Mouse (Mus musculus): Measurements from ENCODE around the gene Slc41a3.

Slc41a3 gene

DNA sequence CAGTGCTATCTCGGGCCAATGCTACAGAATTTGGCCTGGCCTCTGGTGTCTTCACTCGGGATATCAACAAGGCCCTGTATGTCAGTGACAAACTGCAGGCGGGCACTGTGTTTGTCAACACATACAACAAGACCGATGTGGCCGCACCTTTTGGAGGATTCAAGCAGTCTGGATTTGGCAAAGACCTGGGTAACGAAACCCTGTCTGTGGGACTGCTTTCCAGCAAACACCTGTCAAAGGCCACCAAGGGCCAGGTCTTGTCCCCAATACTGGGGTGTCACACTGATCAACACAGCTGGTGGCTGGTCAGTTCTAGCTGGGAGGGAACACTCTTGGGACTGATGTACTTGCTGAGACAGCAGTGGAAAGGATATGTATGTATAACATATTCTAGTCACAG is 6.3 kb upstream of the Slc41a3 start:
- no peak for DNase-seq

DNA sequence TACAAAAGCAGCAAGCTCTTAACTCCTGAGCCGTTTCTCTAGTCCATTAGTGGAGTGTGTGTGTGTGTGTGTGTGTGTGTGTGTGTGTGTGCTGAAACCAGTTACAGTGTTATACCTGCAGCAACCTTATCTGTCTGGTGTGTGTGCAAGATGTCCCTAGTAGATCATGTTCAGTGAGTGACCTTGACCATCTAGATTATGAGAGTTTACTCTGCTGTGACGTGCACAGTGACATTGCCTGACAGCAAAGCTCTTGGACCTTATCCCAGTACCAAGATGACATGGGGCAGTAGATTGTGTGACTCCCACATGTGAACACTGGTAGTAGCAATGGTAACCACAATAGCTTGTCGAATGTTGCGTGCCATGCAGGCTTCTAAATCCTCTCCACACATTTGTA is 4.2 kb upstream of the Slc41a3 start:
- no peak for DNase-seq

DNA sequence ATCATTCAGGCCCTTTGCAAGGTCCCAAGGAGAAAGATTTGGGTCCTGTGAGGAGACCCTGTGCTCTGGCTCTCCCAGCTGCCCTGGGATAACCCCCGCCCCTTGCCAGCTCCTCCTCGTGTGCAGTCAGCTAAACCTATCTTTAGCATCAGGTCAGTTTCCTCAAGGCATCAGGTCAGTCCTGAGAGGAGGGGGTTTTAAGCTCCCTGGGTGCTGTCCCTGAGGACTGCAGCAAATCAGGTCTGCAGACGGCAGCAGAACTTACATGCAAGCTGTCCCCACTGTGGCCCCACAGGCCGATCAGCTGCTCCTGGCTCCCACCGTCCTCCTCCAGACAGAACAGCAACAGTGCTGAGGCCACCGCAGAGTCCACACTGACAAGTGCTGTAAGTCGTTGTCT is 2.8 kb upstream of the Slc41a3 start:
- DNase-seq: no peak

DNA sequence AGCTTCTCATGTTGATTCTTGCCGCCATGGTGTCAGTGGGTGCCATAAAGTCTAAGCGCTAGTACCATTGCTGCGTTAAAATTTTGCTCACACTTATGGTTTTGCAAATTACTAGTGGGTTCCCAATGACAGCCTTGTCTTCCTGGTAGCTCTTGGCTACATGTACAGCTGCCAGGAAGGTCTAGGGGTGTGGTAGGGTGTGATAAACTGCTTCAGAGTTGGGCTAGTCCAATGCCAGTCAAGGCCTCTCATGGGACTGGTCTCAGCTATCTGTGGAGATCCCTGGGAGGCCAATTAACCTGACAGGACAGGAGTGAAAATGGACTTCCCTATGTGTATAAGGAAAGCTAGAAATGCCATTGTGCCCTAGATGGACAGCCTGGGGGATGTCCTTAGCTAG is 2.2 kb upstream of the Slc41a3 start:
- DNase-seq: no peak

DNA sequence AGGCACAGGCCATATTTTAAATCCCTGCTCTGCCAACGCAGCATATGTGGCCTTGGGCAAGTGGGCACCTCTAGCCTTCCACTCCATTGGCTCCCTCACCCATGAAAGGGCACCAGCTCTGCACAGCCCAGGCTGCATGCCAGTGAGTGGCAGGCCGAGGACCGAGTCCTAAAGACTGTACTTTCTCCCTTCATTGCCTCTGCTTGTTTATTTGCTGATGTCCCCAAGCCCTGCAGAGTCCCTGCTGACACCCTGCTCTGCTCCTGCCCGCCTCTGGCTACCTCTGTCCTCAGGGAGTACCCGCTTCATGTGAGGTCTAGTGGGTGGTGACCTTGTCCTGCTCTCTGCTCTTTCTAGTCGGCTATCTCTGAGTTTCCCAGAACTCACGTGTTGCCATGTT is 1.4 kb upstream of the Slc41a3 start:
- DNase-seq: no peak

DNA sequence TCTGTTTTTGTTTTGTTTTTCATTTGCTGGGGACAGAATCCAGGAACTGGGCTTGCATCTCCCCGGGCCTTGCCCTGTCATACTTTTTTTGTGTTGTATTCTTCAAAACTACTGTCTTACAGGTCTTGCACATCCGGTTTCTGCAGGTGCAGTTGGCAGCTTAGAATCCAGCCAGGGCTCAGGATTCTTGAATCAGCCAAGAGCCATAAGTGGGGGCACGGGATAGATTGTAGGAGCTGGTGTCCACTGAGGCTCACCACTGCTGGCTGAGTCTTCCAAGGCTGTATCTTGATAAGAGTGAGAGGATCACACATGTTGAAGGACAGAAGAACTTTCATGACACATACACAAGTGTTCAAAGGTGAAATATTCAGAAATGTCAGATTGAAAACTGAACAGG is 395 bp upstream of the Slc41a3 start:
- no peak for DNase-seq

DNA sequence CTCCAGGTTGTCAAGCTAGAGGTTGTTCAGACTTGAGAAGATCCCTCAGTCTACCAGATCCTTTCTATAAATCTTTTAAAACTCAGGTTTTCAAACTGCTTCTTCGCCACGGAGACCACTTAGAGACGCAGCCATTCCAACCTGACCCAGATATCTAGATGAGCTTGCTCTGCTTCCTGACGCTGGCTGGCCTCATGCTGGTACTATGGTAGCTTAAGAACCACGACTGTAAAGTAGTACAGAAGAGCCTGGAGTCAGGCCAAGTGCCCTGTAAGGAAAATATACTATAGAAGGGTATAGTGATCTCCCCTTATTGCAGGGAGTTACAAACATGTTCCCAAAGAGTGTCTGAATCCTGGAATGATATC is 757 bp downstream of the Slc41a3 start:
- DNase-seq: no peak

DNA sequence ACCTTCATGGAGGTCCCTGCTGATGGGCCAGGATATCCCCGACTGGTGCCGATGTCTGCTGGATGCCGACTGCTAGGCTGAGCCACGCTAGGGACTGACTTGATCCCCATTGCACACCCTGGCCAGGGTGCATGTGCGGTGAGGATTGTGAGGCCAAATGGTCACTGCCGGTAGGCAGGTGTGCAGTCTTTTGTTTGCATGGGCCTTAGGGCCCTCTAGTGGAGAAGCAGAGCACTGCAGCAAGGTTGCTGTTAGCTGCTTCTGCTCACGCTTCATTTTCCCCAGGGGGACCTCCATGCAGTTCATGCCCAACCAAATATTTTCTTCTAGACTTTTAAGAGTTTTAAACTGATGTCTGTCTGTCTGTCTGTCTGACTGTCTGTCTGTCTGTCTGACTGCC is 2.0 kb downstream of the Slc41a3 start:
- DNase-seq: peak; percentile 77 to 78

DNA sequence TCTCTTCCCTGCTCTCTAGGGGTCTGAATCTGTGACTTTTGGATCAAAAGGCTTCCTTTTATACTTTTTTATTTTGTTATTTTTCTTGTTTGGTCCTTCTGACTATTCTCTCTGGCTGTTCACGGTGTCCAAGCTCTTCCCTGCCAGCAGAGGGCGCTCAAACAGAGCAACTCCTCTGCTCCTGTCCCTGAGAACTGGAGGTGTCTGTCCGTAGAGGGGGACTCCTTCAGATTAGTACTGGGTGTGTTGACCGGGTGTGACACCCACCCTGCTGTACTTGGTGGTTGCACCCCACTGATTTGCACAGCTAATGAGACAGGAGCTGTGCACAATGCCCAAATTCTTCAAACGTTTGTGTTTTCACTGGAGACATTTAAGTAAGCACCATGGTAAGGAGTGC is 2.7 kb downstream of the Slc41a3 start:
- peak; percentile 76 to 77 for DNase-seq

DNA sequence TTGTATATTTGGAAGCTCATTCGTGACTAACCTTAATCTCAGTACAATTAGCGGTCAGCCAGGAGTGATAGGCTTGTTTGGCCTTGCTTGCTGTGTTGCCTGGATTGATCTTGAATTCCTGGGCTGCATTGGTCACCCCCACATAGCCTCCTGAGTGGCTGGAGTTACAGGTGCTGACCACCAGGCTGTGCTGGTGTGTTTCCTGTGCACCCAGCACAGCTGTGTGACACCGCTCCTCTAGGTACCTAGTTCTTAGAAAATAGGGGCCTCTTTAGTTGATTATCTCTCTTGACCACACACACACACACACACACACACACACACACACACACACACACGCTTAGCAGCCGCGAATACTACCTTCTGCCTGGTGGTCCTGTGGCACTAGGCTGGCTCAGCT is 3.7 kb downstream of the Slc41a3 start:
- DNase-seq: peak; percentile 17 to 33

DNA sequence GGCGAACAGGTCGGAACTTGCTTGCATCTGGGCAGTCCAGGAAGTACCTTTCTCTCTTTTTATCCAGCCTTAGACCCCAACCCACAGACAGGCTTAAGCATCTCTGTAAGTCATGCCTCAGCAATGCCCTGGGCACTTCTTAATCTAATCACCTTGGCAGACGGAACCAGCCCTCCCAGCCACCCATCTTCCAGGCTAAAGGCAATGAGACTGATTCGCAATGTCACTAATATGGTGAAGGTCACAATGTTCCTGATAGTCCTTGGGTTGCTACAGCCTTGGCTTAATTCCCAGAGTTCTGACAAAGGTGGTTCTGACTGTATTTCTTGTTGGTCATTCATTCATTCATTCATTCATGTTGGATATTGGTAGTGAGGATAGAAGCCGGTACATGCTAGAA is 5.7 kb downstream of the Slc41a3 start:
- DNase-seq: no peak

DNA sequence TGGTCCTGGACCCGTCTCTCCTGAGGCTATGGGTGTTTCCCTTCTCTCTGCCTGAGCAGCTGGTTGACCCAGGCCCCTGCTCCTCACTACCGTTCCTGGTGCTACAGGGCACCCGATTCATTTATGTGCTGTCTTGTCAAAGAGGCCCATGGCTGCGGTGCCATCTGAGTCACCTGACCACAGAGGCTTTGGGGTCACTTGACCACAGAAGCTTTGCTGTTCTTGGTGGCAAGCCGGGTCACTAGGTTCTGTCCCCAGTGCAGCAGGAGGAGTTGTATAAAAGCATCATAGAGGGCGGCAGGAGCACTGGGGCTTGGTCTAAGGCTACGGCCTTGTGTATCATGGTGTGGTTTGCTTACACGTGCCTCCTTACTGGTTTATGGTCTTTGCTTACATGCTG is 8.8 kb downstream of the Slc41a3 start:
- no peak for DNase-seq

DNA sequence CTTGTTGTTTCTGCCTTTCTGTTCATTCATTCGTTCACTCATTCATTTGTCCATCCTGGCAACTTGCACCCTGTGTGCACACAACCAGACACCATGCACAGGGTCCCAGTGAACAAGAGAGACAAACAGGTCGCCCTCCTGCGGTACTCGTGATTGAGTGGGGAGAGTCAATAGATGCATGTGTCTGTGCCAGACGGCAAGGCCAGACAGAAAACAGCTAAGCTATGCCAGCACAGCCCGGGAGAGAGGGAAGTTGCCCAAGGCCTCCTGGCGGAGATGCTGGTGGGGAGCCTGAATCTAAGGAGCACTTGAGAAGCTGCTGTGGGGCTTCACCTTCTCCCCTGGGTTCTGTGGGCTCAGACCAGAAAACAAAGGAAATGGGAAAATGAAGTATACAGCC is 10.8 kb downstream of the Slc41a3 start:
- no peak for DNase-seq

DNA sequence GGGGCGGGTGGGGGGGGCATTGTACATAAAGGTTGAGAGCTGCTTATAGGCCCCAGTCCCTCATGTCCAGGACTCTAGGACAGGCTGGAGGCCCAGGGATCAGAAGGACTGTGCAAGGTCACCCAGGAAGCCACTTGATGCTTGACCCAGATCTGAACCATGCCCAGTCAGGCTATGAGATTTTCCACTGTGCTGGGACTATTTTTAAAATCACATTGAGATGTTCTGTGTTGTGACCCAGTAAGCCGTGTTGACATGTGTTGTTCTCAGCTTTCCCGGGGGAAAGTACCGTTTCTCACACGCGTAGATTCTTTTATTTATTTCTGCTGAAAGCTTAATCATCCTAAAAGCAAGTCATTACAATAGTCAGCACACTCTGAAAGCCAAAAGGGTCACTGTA is 11.5 kb downstream of the Slc41a3 start:
- no peak for DNase-seq

DNA sequence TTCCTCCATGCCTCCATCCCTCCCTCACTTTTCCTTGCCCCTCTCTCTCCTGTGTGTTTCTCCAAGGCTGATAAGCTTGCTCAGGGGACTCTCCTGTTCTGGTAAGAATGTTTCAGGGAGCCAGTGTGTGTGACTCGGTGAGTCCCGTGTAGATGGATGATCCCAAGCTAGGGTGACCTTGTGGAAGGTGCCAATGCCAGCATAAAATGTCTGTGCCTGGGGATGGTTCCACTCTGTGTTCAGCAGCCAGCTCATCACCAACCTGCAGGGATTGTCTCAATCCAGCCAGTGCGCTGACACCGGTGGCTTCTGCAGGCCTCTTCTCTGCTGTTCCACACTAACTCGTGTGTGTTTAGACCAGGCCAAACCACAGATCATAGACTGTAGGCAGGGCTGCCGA is 12.0 kb downstream of the Slc41a3 start:
- DNase-seq: no peak

DNA sequence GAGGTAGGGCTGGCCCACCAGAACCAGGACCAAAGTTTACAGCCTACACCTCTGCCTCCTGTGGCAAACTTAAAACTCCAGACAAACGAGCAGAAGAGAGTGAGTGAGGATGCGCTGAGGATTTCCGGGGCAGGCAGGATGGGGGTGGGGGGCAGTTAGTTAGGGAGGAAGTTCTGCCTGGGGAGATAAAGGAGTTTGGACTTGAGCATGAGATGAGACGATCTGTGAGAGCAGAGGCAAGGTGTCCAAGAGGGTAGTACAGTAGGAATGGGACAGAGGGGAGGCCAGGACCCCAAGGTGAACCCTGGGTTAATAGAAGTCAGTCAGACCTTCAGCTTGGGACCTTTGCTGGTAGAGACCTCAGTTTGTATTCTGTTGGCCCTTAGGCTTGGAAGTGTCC is 13.7 kb downstream of the Slc41a3 start:
- peak in 1 of 2 experiments; percentile 13 for DNase-seq

DNA sequence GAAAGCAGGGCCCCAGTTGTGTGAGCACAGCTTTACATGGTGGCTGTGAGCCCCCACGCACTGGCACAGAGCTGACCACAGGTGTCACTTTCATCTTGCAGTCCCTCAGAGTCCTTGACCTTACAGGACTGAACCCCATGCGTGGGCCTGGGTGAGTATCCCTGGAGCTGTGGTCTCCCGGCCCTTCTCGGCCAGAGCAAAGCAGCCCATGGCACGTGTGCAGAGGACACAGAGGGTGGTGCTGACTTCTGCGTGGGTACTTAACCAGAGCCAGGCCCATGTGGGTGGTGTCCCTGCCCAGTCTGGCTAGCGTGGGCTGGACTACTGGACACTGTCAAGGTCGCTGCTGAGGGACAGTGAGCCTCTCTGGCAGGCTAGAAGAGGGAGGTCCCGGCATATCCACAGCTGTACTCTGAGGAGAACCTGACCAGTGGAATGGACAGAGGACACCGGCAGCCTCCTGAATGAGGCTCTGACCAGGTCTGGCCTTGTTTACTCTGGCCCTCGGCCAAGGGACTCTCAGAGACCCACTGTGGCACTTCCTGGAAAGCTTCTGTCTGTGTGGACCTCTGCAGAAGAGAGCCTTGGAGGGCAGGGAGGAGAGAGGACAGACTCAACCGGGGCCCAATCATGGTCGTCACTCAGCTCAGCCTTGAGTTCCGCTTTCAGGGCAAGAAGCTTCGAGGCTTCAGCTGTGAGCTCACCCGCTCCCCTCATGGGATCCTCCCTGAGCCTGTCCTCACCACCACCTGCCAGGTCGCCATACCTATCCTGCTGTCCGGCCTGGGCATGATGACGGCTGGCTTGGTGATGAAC is 14.5 kb downstream of the Slc41a3 start:
- DNase-seq: peak; percentile 22 to 29

DNA sequence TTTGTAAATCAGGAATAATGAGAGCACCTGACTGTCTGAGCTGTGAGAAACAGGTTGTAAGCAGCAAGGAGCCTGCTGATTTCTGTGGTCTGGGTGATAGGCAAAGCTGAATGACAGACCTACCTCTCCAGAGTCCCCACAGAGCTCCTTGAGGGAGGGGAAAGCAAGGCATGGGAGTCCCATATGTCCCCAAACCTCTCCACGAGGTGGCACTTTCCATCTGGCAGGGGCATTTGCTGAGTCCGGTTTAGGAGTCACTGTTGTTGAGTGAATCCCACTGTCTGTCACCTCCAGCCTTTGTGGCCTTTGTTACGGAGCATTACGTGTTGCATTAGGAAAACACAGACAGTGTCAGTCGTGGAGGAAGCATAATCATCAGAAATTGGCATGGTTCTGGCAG is 15.4 kb downstream of the Slc41a3 start:
- no peak for DNase-seq

DNA sequence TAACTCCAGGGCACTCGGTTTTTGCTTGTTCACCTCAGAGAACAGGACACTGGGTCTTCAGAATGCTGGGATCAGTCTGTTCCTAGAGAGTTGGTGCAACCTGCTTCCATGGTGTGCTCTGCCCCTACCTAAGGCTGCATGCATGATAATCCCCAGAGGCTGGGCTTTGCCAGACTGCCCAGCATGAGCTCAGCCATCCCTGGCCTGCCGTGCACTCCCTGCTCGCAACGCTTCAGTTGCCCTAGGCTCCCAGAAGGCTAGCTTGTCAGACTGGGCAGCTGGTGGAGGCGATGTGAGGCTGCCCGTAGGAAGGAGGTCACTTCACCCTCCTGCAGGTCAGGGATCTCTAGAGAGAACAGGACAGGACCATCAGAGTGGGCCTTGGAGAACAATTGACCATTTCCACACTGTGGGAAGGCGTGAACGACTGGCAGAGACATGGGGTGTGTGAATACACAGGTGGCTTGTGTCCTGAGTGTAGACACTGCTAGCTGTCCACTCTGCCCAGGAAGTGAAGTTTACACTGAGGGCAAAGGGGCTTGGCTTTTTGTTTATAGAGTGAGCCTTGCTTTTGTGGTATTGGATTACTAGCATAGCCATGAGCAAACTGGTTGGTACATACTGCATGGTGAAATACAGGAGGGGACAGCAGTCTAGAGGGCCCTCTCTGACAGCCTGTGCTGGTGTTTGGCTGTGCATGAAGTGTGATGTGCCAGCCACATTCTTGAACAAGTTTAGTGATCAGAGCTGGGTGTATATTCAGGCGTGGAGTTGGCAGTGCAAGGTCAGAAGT is 16.5 kb downstream of the Slc41a3 start:
- no peak for DNase-seq

DNA sequence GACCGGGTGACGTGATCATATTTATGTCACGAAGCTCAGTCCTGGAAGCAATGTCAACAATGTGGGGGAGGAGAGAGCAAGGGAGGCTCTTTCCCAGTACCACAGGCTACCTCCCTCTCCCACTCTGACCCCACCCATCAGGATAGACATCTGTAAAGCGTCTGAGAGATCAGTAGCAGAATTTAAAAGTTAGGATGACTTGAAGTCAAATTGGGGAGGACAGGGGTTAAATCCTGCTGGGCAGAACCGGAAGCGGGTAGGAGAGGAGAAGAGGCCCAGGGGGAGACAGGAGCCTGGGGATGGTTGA is 17.0 kb downstream of the Slc41a3 start:
- no peak for DNase-seq

DNA sequence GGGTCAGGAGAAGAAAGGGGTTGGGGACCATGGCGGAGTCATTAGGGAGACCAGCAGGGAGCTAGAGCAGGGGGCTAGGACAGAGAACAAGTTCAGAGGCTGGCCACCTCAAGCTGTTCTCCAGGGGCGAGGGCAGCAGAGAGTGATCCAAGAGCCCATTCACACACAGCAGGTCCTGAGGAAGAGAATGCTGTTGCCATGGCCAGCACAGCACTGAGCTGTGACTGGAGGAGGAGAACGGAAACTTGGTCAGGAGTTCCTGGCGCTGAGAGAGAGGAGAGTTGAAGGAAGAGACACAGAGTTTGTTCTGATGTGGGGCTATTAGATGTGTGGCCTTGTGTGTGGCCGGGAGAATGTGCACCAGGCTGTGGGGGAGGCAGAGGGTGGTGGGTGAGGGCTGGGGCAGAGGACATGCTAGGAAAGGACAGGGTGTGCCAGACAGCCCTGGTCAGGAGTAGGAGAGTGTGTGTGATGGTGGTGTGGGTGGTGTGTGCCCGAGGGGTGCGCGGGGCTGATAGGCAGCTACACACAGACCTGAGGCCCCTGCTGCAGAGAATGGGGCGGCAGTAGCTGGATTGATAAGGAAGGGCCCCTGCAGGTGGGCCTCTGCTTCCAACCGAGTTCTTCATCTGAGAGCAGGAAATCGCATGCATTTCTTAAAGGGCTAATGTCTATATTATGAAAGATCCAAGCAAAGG is 18.4 kb downstream of the Slc41a3 start:
- no peak for DNase-seq

DNA sequence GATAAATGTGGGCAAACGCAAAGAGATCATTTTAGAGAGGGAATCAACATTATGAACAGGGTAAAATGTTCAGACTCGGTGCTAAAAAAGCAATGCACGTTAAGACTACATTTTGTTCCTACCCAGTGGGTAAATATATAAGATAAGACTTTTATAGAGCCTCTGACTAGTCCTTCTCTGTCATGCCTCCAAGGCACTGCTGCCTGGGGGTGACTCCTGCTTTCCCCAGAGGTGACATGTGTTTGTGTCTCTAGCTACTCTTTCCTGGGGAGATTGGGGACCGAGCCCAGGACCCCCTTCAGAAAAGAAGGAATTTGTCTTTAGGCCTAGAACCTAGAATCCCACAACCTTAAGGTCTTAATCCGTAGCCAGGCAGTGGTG is 18.9 kb downstream of the Slc41a3 start:
- no peak for DNase-seq

DNA sequence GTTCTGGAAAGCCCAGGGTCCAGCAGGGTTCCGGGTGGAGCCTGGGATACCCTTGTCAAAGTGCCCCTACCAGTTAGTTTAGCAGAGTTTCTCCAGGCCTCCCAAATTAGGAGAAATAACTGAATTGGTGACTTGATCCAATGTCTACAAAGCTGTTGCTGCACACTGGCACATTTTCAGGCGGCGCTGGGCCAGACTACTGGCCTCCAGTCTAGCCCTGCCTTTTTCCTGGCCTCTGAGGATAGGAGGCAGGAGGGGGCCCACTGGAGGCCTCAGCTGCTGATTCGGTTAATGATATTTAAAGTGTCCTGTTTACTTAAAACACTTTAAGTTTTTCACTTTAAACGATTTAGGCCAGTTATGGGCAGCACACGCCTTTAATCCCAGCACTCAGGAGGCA is 19.7 kb downstream of the Slc41a3 start:
- DNase-seq: no peak

DNA sequence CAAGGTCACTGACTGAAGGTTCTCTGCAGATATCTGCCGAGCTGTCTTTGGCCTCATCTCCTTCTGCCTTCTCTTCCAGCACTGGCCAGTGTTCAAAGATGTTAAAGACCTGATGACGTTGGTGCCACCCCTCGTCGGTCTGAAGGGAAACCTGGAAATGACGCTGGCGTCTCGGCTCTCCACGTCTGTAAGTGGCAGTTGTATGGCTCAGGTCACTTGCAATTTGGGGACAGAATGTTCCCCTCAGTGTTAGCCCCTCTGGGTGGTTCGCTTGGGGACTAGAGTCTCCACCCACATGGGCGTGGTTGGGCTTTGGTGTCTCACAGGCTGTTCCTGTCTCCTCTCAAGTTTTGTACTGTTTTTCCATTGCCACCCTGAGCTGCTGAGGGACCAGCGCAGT is 20.2 kb downstream of the Slc41a3 start:
- no peak for DNase-seq

Data from B cell, adult 2 months (primary cell).